Mouse (Mus musculus) brown adipose tissue, adult 24 weeks (tissue): Measurements from ENCODE around the gene Ang4. TPM values are rescaled to one million over a fixed set of nuclear protein-coding genes. Genes with fewer than 3 reads are reported as not detected.

Experiments
- polyA plus RNA-seq: library from polyadenylated mRNA; stranded (reverse); fragments of >200 nt; gene quantifications from 2 replicates; pipeline ENCODE4 v1.2.4, GENCODE M21; 2012; ENCODE audit not compliant: missing spikeins, insufficient read depth, insufficient read length

Gene Ang4
- polyA plus RNA-seq, 1 experiment: not detected

Other genes with a start within 250 kb of the Ang4 start
- gene Gm5622, start 220.8 kb downstream of the Ang4 start, polyA plus RNA-seq: not detected in 2 replicates
- not detected in 2 replicates for gene Gm17175, start 199.5 kb downstream of the Ang4 start, polyA plus RNA-seq
- gene Gm17174, start 181.5 kb downstream of the Ang4 start, polyA plus RNA-seq: not detected in 2 replicates
- not detected in 2 replicates for gene Gm17078, start 162.3 kb downstream of the Ang4 start, polyA plus RNA-seq
- gene Gm4181, start 137.9 kb downstream of the Ang4 start, polyA plus RNA-seq: not detected in 2 replicates
- not detected in 2 replicates for gene Gm17079, start 78.1 kb downstream of the Ang4 start, polyA plus RNA-seq
- not detected in 2 replicates for gene Gm5800, start 56.4 kb downstream of the Ang4 start, polyA plus RNA-seq
- not detected in 2 replicates for gene AY358078, start 26.5 kb upstream of the Ang4 start, polyA plus RNA-seq
- gene Ear6, start 80.1 kb upstream of the Ang4 start, polyA plus RNA-seq: not detected in 2 replicates
- gene Mettl17, start 111.3 kb upstream of the Ang4 start, polyA plus RNA-seq: 8.3 and 21.2 TPM in 2 replicates
- gene Slc39a2, start 119.3 kb upstream of the Ang4 start, polyA plus RNA-seq: not detected in 2 replicates
- gene Ndrg2, start 140.6 kb upstream of the Ang4 start, polyA plus RNA-seq: 243 and 259 TPM in 2 replicates
- gene Tppp2, start 144.8 kb upstream of the Ang4 start, polyA plus RNA-seq: not detected in 2 replicates
- gene Rnase13, start 149.2 kb upstream of the Ang4 start, polyA plus RNA-seq: not detected in 2 replicates
- 29.4 and 30.1 TPM in 2 replicates for gene Arhgef40, start 211.1 kb upstream of the Ang4 start, polyA plus RNA-seq
- 3.0 and 7.6 TPM in 2 replicates for gene Tmem253, start 242.1 kb upstream of the Ang4 start, polyA plus RNA-seq
- gene Zfp219, start 247.1 kb upstream of the Ang4 start, polyA plus RNA-seq: 21.9 and 27.3 TPM in 2 replicates